Mouse (Mus musculus) cerebellum, postnatal 10 days (tissue): Measurements from ENCODE around the gene Cmklr1.
"Not testable (repeated sequence)": the region's sequence is repeated elsewhere in the genome, so short reads cannot be mapped to it uniquely, and the experiment has no call there.

Experiments
- DNase-seq, 2 experiments: peaks; one replicate each; pipeline ENCODE4 v3.0.0; 2021; ENCODE audit warnings: mixed read lengths in 2 of 2

Gene Cmklr1

GRCm38 (mm10) chr5:113585619-113586457 is 64.4 kb downstream of the Cmklr1 start:
- not testable (repeated sequence) for DNase-seq

GRCm38 (mm10) chr5:113584439-113584838 is 65.8 kb downstream of the Cmklr1 start:
- peak; percentile 57 for DNase-seq

GRCm38 (mm10) chr5:113583424-113584162 is 66.6 kb downstream of the Cmklr1 start:
- peak; percentile 61 to 65 for DNase-seq

GRCm38 (mm10) chr5:113580801-113581200 is 69.4 kb downstream of the Cmklr1 start:
- DNase-seq: no peak

GRCm38 (mm10) chr5:113580248-113580647 is 70.0 kb downstream of the Cmklr1 start:
- DNase-seq: peak; percentile 68 to 82

- DNase-seq: no peak
These were observed 71.1 kb downstream of the Cmklr1 start for GRCm38 (mm10) chr5:113579128-113579527.

GRCm38 (mm10) chr5:113578428-113578827 is 71.8 kb downstream of the Cmklr1 start:
- no peak for DNase-seq

GRCm38 (mm10) chr5:113577555-113577954 is 72.7 kb downstream of the Cmklr1 start:
- peak in 1 of 2 experiments; percentile 56 for DNase-seq

- DNase-seq: no peak
These were observed 80.0 kb downstream of the Cmklr1 start for GRCm38 (mm10) chr5:113570056-113570717.

GRCm38 (mm10) chr5:113565858-113566257 is 84.4 kb downstream of the Cmklr1 start:
- DNase-seq: no peak

GRCm38 (mm10) chr5:113565101-113565854 is 84.9 kb downstream of the Cmklr1 start:
- peak in 1 of 2 experiments; percentile 53 for DNase-seq

- DNase-seq: no peak
These were observed 85.8 kb downstream of the Cmklr1 start for GRCm38 (mm10) chr5:113564463-113564862.
